Mouse (Mus musculus): ENCODE measurements around the gene Thap12. TPM values are rescaled to one million over a fixed set of nuclear protein-coding genes. Genes with fewer than 3 reads are reported as not detected.
A peak's percentile ranks its signal among the peaks of the same experiment; 100 is the strongest.

Gene Thap12
- 45.0 and 52.7 TPM in 2 replicates for total RNA-seq (2012; rRNA removed)
- polyA plus RNA-seq (2012; ENCODE audit: insufficient read depth in 1 of 2, insufficient read length in 2 of 2, low read depth in 1 of 2, low replicate concordance in 2 of 2, missing spikeins in 1 of 2), result 100 to 1,000 TPM in 1 of 2 experiments, 10 to 100 TPM in 1; 47.7 to 140 TPM

GRCm38 (mm10) chr7:98702283-98703240 lies at the start of gene Thap12:
TSS of gene Thap12 (plus strand) at chr7:98703103.
- no peaks in the 10 kb centered on the region for H3K27me3 ChIP-seq (ENCODE audit: control insufficient read depth in 1 of 2, insufficient read depth in 2 of 2, low read length in 2 of 2)
- peaks cover 38% of the 10 kb centered on the region for H3K79me2 ChIP-seq (ENCODE audit: control insufficient read depth, insufficient read depth, low read length, poor library complexity)
- no peak for TF ChIP-seq MYC (IDR thresholded peaks at IDR 0.05; ENCODE audit: low read depth, low read length)
- peak; percentile 55; the same call in 1 of the 2 replicates for TF ChIP-seq MXI1 (IDR thresholded peaks at IDR 0.05; ENCODE audit: low read depth, low read length)
- peak; percentile 94 for TF ChIP-seq NELFE (IDR thresholded peaks at IDR 0.05; ENCODE audit: low read depth, low read length)
- peak; percentile 41 for TF ChIP-seq GATA1 (IDR thresholded peaks at IDR 0.05; ENCODE audit: low read depth, low read length)
- peak in 1 of 2 experiments; percentile 20; a peak in 1 of 4 replicates for TF ChIP-seq EP300 (IDR thresholded peaks at IDR 0.05; ENCODE audit: low read depth in 1 of 2, low read length in 2 of 2)
- TF ChIP-seq TCF12 (IDR thresholded peaks at IDR 0.05; ENCODE audit: low read depth, low read length), result peak; percentile 62
- peak; percentile 73; the same call in 1 of the 2 replicates for TF ChIP-seq ZMIZ1 (IDR thresholded peaks at IDR 0.05; ENCODE audit: low read depth, low read length)
- TF ChIP-seq CTCF (IDR thresholded peaks at IDR 0.05 in 2 of 3, conservative IDR thresholded peaks at IDR 0.05 in 1 of 3; ENCODE audit: control insufficient read depth in 1 of 3, insufficient read depth in 1 of 3, low read depth in 2 of 3, low read length in 3 of 3, poor library complexity in 1 of 3, severe bottlenecking in 1 of 3), result peak; percentile 15 to 66 (median 62); a peak in 5 of 6 replicates
- peak; percentile 93 for TF ChIP-seq MAZ (IDR thresholded peaks at IDR 0.05; ENCODE audit: low read depth, low read length)
- peak; percentile 94; the same call in 1 of the 2 replicates for TF ChIP-seq POLR2AphosphoS2 (IDR thresholded peaks at IDR 0.05; ENCODE audit: low read length)
- TF ChIP-seq ELF1 (IDR thresholded peaks at IDR 0.05; ENCODE audit: low read depth, low read length), result 0 out of 2 replicates have a peak, but pooled peaks have one; percentile 23
- TF ChIP-seq MYB (IDR thresholded peaks at IDR 0.05; ENCODE audit: low read depth, low read length), result no peak
- TF ChIP-seq UBTF (IDR thresholded peaks at IDR 0.05; ENCODE audit: borderline replicate concordance, insufficient read depth, low read depth, low read length), result no peak
- peak; percentile 99; the same call in 1 of the 2 replicates for TF ChIP-seq NRF1 (IDR thresholded peaks at IDR 0.05; ENCODE audit: insufficient read depth, low read depth, low read length, poor library complexity, severe bottlenecking)
- TF ChIP-seq ZNF384 (IDR thresholded peaks at IDR 0.05; ENCODE audit: low read depth, low read length), result no peak
- no peak for TF ChIP-seq SMC3 (IDR thresholded peaks at IDR 0.05; ENCODE audit: low read depth, low read length)
- TF ChIP-seq SIN3A (IDR thresholded peaks at IDR 0.05; ENCODE audit: low read length), result peak; percentile 52; the same call in 1 of the 2 replicates
- TF ChIP-seq POLR2A (IDR thresholded peaks at IDR 0.05; ENCODE audit: control insufficient read depth in 1 of 2, insufficient read depth in 1 of 2, low read depth in 1 of 2, low read length in 2 of 2, poor library complexity in 1 of 2), result peak; percentile 67 to 97; a peak in 3 of 4 replicates
- TF ChIP-seq TBP (IDR thresholded peaks at IDR 0.05; ENCODE audit: low read depth, low read length), result peak; percentile 82
- peak; percentile 89 for TF ChIP-seq HCFC1 (IDR thresholded peaks at IDR 0.05; ENCODE audit: low read depth, low read length)
- no peak for TF ChIP-seq CHD1 (IDR thresholded peaks at IDR 0.05; ENCODE audit: low read depth, low read length)
- peak within 1 kb of the TSS; percentile 86 for H3K9ac ChIP-seq (ENCODE audit: control insufficient read depth, low read depth, low read length, poor library complexity, severe bottlenecking)
- H3K9me3 ChIP-seq (replicated peaks; ENCODE audit: insufficient read depth, low read length), result no peaks in the 10 kb centered on the region
- peak; percentile 99 for DNase-seq (ENCODE audit: low read depth, low spot score)
- H3K27ac ChIP-seq (ENCODE audit: control insufficient read depth, low read depth, low read length), result peak within 1 kb of the TSS; percentile 93
- H3K36me3 ChIP-seq (ENCODE audit: control insufficient read depth in 1 of 2, insufficient read depth in 2 of 2, low read length in 2 of 2), result peaks cover 2 to 23% of the 10 kb centered on the region in 2 experiments; a peak in 3 of 4 replicates
- peaks cover 2 to 3% of the 10 kb centered on the region in 2 experiments for H3K4me1 ChIP-seq (ENCODE audit: control insufficient read depth in 1 of 2, insufficient read depth in 2 of 2, low read length in 2 of 2)
- H3K4me3 ChIP-seq (ENCODE audit: control insufficient read depth in 1 of 2, insufficient read depth in 1 of 2, low read depth in 2 of 2, low read length in 2 of 2), result peak within 1 kb of the TSS; percentile 99
